Mouse (Mus musculus): ENCODE results near the gene Tnpo3.

- TF ChIP-seq TAL1 (IDR thresholded peaks at IDR 0.05; ENCODE audit: low read length) (no peak), GATA1 (IDR thresholded peaks at IDR 0.05; ENCODE audit: low read length) (no peak)
Measured at GRCm38 (mm10) chr6:29494101-29494500, 115.6 kb downstream of the Tnpo3 start.
